Mouse (Mus musculus) retina, postnatal 1 day (tissue): ENCODE data around the gene Pdilt.

ENCODE experiments used
- DNase-seq: peaks from one replicate; pipeline ENCODE4 v3.0.0-alpha.2; 2012

Gene Pdilt

DNA sequence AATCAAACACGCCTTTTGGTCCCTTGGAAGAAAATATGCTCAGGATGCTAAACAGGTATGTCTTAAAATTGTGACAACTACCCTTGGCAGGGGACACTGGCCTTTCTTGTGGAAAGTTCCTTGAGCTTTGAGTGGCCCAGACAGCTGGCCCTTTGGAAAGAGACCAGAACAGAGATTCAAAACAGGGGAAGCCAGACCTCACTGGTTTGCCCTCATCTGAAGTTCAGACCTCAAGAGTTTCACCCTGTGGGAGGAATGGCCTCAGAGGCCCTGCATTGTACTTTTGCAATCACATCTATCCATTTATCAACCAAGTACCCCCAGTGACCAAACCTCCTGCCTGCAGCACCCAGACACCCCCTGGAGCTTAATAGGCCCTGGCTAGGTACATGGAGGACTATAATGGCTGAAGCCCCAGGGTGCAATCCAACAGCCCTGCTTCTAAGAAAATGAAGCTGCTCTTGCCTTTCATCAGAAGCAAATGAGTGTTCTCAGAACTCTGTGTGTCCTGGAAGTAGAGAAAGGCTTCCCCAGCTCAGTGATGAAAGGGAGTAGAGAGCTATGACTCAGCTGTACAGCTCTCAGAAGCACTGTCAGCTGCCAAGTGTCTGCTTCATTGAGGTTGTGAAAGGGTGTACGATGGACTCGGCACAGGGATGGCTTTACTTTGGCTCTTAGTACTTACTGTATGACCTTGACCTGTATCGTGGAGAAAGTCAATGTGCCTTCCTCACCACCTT, 33.1 kb downstream of the Pdilt start:
- DNase-seq: no peak

DNA sequence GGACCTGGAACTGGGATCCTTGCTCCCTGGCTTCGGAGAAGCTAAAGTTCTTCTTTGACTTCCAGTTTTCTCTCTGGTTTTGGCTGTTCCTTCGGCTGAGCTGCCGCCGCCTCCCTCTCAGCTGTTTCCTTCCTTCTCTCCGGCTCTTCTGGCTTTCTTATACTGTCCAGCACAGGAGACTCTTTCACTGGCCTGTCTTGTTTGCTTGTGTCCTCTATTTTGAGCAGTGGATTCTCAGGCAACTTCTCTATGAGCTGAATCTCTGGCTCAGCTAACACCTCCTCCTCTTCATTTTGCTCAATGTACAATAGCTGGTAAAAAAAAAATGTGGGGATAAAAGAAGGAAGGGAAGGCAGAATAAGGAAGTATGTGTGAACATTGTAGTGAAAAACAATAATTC, 36.6 kb downstream of the Pdilt start:
- no peak for DNase-seq

DNA sequence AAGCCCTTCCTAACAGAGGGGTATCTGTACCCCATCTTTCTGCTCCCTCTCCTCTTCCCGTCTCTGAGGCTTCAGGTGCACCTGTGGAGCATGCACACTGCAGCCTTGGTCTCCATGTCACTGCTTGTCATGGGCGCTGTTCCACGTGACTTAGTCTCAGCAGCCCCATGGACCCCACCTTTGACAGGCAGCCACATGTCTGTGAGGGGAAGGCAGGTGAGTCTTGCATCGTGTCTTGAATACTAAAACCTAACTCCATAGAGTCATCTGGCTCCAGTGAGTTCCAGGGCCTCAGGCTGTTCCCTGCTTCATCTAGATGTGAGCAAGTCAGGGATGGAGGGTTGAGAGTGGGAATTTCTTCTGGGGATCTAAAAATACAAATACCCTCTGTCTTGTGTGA, 39.1 kb downstream of the Pdilt start:
- no peak for DNase-seq

DNA sequence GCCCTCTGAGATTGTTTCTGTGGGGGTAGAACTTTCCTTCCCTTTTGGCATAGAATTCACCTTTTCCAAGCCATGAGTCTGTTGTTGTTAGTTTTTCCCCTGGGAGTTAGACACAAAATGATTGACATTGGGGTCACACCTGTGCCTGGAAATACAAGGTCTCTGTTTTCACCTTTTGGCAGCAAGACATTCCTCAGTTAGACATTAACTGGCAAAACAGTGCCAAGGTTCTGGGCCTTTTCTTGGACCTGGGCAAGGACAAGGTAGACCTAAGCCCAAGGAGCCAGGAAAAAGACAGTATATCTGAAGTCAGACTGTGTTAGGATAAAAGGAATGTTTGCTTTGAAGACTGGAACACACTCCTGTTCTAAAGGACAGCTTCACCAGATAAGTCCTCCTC, 44.0 kb downstream of the Pdilt start, which contains the start of gene Umod:
Umod (minus strand) TSS at position 27 of the 400 bp plus-strand sequence.
- no peak for DNase-seq

DNA sequence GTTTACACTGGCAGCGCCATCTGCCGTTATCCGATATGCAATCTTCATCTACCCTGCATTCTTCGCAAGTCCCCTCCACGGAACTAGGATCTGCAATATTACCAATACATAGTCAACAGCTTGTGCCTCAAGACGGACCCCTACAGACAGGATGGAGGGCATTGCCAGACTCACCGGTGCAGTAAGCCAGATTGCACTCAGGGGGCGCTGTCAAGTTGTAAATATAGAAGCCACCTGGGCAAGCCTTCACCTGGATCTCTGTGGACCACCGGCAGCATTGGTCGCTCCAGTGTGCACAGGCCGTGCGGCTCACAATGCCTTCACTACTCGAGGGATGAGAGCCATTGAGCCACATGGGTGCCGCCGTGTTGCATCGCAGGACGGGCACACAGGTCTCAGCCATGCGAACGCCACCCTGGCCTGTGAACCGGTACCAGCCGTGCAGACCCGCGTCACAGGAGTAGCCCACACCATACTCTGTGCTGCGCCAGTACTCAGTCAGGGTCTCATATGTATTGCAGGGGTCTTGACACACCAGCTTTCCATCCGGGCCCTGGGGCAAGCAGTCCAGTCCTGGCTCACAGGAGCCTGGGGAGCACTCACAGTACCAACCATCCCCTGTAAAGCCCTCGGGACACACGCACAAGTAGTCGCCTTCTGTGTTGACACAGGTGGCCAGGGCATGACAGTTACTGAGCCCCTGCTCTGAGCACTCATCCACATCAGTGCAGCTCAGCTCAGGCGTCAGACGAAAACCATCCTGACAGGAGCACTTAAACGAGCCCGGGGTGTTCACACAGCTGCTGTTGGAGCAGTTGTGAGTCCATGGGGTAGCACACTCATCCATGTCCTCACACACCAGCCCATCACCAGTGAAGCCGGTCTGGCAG, 46.5 kb downstream of the Pdilt start:
- peak; percentile 39 for DNase-seq

DNA sequence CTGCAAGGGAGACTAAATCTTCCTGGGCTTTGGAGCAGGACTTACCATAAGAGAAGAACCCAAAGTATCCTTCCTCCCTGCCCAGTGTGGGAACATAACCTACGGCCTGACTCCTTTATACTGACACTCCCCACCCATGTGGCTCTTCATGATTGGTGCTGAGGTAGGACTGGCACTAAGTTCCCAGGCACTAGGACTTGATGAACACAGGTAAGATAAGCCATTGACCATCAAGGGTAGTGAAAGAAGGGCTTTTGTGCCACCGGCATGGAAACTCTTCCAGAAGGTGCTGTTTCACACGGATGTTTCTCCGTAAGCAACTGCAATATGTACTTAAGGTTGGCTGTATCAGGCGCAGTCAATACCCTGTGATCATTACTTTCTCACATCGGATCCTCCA, 64.1 kb downstream of the Pdilt start, which contains the start of gene Gp2:
Gp2 (minus strand) TSS at position 101 of the 400 bp plus-strand sequence.
- DNase-seq: no peak

DNA sequence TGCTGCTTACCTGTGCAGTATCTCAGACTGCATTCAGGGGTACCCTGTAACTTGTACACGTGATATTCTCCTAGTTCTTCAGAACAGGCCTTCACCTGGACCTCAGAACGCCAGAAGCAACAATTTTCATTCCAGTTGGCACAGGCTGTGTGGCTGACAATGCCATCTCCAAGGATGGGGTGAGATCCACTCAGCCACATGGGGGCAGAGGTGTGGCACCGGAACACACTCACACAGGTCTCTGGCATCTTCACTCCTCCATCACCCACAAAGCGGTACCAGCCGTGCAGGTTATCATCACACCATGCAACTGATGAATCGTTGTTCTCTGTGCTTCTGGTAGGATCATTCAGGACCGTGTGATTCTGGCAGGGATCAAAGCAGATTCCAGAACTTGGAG, 69.1 kb downstream of the Pdilt start:
- DNase-seq: no peak

DNA sequence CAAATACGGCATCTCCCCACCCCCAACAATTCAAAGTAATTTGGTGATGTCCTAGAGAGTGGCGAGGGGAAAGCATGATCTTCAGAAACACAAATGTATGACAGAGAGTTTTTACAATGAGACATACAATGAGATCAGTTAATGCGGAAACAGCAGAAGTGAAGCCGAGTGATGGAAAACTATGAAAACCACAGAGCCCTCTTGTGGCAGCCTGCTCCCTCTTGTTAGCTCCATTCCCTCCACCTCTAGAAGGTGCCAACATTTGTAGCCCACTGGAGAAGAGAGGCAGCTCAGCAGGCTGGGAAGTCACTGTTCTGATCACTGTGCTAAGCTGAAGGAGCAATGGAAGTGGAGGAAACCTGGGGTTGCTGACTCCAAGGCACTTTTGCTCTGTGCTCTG, 79.4 kb downstream of the Pdilt start:
- no peak for DNase-seq

DNA sequence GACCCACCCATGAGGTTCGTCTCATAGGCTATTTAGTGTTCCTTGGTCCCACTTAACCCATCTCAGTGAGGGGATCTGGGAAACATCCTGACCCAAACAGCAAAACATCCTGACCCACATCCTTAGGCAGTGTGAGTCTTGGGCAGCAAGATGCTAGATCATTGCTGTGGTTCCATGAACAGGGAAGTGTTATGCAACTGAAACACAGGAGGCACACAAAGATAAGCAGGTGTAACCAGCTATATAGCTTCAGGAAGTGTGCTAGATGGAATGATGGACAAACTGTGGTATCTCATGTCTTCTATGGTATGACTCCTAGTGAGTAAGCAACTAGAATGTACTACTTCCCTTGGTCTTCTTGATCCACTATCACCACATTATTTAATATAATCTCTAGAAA, 81.4 kb downstream of the Pdilt start:
- no peak for DNase-seq
